Mouse (Mus musculus) left cerebral cortex, adult 9 months (tissue): ENCODE results near the gene Rhou.
"Not testable (repeated sequence)": the region's sequence is repeated elsewhere in the genome, so short reads cannot be mapped to it uniquely, and the experiment has no call there.

ENCODE experiments used
- DNase-seq, 2 experiments: peaks; one replicate each; pipeline ENCODE4 v3.0.0; 2022; ENCODE audit warnings: low spot score in 2 of 2

Rhou gene

DNA sequence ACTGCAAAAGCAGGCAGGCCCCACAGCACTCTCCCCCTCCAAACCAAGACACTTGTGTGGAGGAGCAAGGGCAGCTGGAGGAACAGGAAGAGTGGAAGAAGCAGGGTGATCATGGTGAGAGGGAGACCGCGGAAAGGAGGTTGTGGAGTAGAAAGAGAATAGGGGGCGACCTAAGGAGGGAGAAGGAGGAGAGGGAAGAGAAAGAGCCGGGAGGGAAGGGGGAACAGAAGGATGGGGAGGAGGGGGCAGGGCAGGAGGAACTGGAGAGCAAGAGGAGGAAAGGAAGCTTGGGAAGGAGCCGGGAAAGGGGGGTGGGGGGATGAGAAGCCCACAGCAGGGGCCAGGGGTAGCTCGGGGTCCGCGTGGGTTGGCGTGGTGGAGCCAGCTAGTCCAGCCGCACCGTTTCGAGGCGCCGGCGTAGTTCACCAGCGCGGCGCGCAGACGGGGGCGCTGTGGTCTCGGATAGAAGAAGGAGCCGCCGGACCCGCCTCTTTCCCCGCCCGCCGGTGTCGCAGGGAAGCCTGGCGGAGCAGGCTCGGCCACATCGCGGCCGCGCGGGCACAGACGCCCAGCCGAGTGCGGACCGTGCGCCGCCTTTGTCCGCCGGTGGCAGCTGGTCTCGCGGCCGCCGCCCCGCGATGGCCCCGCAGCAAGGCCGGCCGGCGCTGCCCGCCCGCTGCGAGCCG, at the start of gene Rhou:
TSS of gene Rhou (plus strand) at position 622 of the 686 bp plus-strand sequence.
- DNase-seq: peak; percentile 60 to 91

DNA sequence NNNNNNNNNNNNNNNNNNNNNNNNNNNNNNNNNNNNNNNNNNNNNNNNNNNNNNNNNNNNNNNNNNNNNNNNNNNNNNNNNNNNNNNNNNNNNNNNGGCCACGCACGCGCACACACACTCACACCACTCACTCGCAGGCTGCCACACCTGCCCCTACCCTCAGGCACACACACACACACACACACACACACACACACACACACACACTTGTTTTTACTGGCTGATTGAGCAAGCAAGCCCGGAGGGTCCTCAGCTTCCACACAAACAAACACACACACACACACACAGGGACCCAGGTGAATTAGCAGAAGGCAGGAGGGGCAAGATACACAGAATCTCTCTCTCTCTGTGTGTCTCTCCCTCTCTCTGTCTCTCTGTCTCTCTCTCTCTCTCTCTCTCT, 41.1 kb upstream of the Rhou start:
- not testable (repeated sequence) for DNase-seq

DNA sequence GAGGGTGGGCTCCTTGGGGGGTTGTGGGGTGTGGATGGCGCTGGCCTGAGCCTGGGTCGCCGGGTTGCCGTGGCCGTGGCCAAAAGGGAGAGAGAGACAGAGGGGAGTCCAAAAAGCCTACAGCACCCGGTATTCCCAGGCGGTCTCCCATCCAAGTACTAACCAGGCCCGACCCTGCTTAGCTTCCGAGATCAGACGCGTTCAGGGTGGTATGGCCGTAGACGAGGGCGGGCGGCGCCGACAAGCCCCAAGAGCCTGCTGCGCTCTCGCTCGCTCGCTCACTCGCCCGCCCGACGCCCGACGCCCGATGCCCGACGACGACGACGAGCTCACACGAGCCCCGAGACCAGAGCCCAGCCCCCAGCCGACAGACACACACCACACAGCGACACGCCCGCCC, 30.2 kb upstream of the Rhou start:
- DNase-seq: not testable (repeated sequence)

DNA sequence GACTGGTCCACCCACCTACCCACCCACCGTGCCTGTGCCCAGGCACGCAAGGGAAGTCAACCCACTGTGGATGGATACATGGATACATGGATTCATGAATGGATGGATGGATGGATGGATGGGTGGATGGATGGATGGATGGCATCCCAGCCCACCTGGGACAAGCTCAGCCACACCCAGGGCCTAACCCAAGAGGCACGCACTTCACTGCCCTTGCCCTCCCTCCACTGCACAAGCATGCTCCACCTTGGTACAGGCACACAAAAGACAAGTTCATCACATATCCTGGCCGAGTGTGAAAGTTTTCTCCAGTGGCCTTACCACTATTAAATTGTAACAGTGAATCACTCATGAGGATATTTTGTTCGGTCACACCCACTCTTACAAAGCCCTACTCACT, 29.5 kb upstream of the Rhou start:
- DNase-seq: no peak

DNA sequence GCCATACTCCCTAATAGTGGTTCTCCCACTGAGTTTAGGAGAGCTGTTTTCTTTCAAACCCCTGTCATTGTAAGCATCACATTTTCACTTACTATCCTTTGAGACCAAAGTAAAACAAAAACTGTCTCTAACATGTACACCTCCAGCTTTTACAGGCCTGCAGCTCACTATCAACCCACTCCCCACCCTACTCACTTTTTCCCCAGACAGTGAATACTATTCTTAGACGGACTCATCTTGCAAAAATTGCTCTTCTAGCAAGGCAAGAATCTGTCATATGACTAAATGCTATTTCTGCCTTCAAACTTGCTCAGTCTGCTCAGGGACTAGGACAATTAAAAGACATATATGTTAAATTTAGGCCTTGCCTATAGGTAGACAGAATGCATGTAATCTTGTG, 29.0 kb upstream of the Rhou start:
- peak in 1 of 2 experiments; percentile 43 for DNase-seq

DNA sequence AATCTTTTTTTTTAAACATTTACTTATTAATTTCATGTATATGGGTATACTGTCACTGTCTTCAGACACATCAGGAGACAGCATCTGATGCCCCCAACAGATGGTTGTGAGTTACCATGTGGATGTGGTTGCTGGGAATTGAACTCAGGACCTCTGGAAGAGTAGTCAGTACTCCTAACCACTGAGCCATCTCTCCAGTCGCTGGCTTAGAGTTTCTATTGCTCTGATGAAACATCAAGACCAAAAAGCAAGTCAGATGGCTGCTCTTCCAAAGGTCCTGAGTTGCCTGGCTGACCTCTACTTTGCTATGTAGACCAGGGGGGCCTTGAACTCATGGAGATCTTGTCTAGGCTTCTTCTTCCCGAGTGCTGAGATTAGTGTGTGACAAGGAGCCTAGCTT, 28.0 kb upstream of the Rhou start:
- DNase-seq: no peak

DNA sequence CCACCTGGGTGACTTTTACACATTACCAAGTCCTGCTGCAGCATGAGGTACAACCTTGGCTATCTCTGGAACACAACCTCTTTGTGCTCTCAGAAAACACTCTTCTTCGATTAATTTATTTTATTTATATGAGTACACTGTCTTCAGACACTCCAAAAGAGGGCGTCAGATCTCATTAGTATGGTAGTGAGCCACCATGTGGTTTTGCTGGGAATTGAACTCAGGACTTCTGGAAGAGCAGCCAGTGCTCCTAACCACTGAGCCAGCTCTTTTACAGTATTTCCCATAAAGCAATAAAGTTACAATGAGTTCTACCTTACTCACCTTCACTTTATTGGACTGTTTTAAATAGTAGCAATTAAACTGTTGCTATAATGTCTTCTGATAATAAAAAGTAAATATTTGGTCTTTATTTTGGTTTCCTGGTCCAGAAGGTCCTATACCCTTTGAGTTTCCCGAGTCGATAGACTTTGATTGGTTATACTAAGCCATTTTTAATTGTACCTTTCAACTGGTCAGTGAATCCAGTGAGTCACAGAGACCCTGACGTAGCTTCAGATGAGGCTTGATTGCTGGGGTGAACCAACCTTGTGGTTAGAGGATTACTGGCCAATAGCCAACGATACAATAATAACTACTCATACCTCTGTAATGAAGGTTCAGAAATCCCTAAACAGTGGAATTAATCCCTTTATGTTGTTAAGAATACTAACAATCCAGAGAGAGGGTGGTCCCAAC, 26.1 kb upstream of the Rhou start:
- no peak for DNase-seq

DNA sequence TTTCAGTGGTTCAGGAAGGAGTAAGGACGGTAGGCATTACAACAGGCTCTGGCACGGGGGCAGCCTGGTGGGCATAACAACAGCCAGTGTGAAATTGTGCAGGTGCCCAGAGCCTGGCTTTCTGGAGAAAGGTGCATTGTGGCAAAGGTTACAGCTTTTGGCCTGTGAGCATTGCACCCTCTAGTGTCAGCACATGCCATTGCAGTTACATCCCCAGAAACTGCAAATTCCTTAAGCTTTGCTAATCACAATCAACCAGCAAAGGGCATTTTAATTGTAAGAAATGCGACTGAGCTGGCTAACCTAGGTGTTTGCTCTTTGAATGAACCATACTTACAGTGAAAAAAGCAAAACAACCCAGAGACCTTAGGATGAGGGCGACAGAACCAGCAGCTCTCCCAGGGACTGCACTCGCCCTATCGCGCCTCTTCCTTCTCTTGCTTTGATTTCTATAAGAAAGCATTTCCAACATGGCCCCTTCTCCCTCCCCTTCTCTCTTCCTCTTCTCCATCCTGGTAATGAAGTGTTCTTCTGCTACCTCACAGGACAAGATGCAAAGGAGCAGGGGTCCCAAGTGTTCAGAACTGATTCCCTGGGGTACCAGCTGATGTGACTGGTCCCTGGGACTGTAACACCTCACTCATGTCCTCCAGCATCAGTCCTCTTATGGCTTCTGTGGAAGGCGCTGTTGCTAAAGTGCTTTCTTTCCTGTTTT, 25.3 kb upstream of the Rhou start:
- DNase-seq: peak in 1 of 2 experiments; percentile 53

DNA sequence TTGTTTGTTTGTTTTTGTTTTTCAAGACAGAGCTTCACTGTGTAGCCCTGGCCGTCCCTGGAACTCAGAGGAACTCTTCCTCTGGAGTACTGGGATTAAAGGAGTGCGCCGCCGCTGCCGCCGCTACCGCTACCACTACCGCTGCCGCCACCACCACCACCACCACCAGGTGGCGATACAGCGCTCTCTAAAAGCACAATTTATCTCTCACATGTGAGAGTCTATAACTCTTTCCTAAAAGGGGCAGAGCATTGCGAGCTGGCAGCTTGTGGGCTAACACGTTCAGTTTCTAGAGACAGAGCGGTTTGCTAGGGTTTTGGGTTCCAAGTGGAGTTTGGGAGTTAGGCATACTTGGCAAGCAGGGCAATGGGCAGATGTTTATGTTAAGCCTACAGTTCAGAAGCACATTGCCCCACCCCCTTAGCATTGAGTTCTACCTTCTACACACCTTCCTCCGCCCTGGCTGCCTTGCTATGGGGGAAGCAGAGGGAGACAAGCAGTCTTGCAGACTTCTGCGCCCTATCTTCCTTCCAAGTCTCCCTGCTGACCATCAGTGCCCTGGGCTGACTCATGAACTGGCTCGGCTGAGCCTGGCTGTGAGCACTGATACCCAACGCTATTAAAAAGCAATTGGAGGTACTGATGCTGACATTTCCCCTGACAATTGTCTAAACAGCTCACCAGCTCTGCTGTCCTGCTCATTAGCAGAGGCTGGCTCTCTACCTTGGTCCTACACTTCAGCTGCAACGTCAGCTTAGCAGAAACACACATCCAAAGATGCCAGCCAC, 24.6 kb upstream of the Rhou start:
- peak in 1 of 2 experiments; percentile 82 for DNase-seq

DNA sequence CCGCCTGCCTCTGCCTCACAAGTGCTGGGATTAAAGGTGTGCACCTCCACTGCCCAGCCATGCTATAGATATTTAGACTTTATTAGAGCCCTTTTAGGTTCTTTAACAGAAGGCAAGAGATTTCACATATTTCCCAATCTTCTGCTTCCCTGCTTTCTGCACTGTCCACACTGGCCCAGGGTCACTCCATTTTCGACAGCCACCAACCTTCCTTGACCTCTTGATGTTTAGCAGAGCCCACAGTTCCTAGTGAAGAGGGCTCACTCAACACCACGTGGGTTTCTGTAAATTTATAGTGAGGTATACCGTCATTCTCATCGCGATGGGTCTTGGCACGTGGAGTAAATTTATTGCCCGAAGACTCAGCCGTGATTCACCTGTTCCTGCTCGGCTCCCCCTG, 23.7 kb upstream of the Rhou start:
- DNase-seq: no peak

DNA sequence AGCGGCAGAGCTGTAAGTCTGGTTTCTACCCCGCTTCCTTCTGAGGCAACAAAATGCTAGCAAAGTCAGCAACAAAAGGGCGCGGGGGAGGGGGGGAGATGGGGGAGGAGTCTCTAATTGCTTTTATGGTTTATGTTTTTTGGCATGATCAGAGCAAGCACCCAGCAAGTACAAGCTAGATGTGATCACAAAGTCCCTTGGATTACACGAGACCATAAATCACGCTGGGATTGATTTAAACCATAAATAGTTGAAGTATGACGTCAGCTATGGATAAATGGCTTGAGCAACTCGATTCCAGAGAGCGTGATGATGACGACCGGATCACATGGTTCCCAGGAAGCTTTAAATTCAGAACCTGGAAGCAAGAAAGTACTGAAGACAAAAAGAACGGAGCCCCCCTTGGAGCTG, 22.9 kb upstream of the Rhou start:
- no peak for DNase-seq

DNA sequence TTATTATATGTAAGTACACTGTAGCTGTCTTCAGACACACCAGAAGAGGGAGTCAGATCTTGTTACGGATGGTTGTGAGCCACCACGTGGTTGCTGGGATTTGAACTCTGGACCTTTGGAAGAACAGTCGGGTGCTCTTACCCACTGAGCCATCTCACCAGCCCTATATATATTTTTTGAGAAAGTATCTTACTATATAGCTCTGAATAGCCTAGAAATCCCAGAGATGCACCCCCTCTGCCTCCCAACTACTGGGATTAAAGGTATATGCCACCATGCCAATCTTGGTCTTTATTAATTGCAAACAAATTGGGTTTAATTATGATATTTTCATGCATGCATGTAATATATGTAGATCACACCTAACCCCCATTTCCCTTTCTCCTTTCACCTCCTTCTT, 22.0 kb upstream of the Rhou start:
- not testable (repeated sequence) for DNase-seq

DNA sequence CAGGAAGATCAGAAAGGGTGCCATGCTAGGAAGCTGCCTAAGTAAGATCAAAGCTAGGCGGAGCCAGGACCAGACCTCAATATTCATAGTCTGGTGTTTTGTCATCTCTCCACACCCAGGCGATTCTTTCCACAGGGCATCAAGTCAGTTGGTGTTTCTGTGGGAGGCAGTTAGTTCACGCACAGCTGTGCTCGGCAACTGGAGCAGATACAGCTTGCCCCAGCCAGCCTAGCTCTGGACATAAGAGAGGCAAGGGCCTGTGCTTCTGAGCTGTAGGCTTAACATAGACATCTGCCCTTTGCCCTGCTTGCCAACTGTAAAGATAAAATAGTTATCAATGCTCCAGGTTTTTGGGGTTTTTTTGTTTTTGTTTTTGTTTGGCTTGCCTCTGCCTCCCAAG, 21.5 kb upstream of the Rhou start:
- DNase-seq: no peak

DNA sequence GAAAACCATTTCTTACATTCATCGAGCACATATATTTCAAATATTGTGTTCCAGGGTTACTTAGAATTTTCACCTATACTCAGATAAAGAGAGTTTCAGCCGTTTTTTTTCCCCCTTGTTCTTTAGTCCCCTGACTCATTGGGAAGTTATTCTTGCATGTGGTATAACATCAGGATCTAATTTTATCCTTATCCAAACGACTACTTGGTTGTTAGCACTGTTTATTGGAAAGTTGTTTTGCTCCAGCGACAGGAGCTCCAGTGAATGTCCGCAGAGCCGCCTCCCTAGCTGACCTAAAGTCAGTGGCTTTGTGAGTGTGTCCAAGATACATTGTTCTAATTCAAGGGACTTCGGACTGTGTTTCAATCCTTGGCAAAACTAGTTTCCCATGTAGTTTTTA, 19.9 kb upstream of the Rhou start:
- DNase-seq: no peak

DNA sequence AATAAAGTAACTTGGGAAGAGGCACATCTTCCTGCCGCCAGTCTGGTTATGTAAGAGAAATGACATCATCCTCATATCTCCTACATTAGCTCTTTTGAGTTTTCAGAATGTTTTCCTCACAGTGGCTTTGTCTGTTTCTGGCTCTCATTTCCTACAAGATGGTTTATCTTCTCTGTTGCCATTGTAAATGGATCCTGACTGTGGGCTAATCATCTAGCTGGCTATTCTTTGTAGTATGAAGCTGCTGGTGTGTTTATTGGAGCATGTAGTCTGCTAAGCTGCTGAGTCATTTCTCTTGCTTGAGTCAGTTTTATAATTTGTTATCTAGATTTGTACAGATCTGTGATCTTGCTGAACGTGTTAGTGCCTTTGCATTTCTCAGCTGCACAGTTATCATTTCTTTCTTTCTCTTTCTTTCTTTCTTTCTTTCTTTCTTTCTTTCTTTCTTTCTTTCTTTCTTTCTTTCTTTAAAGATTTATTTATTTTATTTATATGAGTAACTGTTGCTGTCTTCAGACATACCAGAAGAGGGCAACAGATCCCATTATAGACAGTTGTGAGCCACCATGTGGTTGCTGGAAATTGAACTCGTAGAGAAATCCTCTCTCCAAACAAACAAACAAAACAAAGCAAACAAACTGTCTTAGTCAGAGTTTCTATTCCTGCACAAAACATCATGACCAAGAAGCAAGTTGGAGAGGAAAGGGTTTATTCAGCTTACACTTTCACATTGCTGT, 19.2 kb upstream of the Rhou start:
- peak in 1 of 2 experiments; percentile 31 for DNase-seq

DNA sequence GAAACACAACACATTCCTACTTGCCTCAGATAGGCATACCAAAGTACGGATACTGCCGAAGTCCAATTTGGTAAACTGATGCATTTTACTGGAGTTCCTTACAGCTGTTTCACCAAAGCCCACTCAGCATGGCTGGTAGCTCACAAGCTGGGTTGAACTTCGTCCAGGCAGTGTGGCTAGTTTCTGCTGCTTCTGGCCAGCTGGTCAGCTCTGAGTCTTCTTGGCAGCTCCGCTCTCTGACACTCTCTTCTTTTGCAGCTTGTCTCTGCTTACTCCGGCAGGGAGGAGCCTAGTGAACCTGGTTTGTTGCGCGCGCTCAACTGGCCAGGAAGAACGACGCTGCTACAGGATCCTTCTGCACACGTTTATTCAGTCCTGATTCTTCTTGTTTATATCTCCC, 18.1 kb upstream of the Rhou start:
- no peak for DNase-seq

DNA sequence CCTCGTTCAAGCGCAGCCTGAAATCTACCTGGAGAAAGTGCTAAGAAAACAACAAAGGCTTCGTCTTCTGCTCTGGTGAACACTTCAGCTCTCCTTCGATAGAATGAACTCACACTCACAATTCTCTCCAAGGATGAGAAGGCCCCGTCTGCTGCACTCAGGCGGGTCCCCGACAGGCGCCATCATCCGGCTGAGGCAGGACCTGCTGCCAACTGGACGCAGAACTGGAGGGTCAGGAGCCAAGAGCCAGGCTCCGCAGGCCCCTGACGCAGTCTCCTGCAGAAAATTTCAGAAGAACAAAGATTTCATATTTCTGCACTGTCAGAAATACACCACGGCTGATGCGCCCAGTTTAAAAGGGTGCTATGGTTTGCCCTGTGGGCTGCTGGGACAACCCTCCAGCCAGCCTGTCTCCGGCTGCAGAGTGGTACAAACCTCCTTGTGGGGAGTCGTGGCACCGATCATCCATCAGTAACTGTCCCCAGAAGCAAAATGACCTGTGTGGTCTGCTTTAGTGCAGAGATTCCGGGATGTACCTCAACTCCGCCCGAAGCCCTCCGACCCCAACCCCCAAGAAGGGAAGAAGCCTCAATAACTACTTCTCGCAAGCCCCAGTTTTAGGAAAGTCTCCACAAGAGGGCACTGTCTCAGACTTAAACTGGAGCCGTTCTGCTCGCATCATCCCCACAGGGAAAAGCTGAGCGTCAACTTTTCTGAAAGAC, 10.2 kb upstream of the Rhou start:
- peak in 1 of 2 experiments; percentile 72 for DNase-seq

DNA sequence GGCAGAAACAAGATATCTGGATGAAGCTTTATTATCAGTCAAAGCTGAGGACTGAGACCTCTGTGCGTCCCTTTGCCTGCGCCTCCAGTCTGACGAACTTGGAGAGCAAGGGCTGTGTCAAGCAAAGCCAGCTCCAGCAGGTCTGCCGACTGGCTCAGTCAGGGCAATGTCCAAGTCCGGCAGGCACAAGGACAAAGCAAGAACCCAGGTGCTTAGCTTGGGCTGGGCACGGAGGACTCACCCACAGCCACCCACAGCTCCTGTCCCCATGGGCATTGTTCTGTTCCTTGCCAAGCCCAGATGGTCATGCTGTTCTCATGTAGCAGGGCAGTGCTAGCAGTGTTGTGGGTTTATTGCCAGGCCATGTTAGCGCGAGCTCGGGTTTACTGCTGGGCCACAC, 8.5 kb upstream of the Rhou start:
- DNase-seq: no peak

DNA sequence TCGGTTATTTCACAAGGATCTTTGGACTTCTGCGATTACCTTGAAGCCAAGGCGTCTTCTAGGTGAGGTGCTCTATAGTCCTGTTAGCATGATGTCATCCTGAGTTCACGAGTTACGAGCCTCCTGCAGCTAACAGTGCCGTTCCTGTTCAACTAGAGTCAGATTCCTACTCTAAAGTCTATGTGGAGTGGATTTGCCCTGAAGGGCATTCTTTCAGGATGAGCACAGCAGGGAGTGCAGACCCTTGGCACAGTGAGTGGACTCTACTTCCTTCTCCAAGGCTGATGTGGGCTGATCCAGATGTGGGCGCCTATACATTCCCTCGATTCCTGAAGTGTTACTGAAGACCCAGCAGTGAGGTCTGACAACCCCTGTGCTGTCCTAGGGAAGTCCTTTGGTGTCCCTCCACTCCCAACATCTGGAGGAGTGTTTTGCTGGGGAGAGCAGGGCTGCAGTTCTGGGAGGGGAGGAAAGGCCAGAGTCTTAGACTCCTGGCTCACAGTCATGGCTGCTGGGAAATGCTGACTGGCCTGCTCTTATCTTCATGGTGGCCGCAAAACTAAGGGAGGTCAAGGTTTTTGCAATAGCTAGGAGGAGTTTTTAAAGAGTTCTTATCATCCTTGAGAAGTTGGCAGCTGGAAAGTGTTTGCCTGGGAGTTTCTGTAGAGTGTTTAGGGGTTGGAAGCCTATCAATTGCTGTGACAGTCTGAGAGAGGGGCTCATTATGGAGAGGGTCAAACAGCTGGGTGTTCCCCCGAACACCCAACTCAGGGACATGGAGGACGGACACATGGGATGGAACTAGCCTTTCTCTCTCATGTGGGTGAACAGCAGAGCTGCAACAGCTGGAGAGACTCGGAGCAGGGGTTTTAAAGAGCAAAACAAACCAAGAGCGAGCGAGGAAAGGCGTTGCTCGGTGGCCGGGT, 5.2 kb upstream of the Rhou start:
- DNase-seq: no peak

DNA sequence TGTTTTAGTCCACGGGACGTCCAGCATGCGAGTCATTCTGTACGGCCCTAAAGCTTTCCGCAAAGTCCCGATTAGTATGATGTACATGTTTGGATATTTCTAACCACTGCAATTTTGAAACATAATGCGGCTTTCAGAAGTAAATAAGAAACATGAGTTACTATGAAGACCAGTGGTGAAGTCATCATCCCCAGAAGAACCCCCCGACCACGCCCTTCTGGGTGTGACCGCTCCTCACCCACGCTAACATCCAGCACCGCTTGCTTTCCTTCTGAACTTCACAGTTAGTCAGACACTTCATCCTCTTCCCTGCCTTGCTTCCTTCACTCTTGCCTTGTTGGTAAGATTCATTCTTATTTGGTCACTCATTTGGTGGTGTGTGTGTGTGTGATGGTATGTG, 4.2 kb upstream of the Rhou start:
- no peak for DNase-seq
